ENCODE assay signal across 19 mouse cellular contexts in genomic region chr14:48154641-48155040, GRCm38 (mm10). TPM values are rescaled to one million over a fixed set of nuclear protein-coding genes. Genes with fewer than 3 reads are reported as not detected.
DNase-seq lines count a peak whose midpoint lies in the region; ATAC-seq lines count a peak whose summit lies in the region.
"Had no signal": no experiment of that assay in that cellular context is flagged by ENCODE, and none has a peak within 500 bp of the region (broad histone marks: within the 10 kb centered on the region; RNA-seq: fewer than 3 reads in every experiment).

No protein-coding gene starts in this region.

- peak; percentile 79; the same call in 1 of the 2 replicates for ATAC-seq in kidney, embryonic 16.5 days (ENCODE audit: low FRiP score, low TSS enrichment)
- ATAC-seq in stomach, embryonic 14.5 days (ENCODE audit: insufficient number of reproducible peaks, insufficient read depth, low FRiP score, low read depth): no peak
- no peak for ATAC-seq in stomach, embryonic 16.5 days (ENCODE audit: insufficient read depth, low FRiP score)
- ATAC-seq: activated CD4-positive, CD25-positive, alpha-beta regulatory T cell, adult 4 months; forebrain, embryonic 13.5 days; forebrain, postnatal 0 days; Patski had no signal

- no peaks in the 10 kb centered on the region for H3K27me3 ChIP-seq in kidney, embryonic 16.5 days (ENCODE audit: insufficient read depth, low read length)
- no peaks in the 10 kb centered on the region for H3K27me3 ChIP-seq in stomach, embryonic 14.5 days (ENCODE audit: control insufficient read depth, insufficient read depth, low read length)
- H3K27me3 ChIP-seq in stomach, embryonic 16.5 days (ENCODE audit: control insufficient read depth, insufficient read depth, low read length): no peaks in the 10 kb centered on the region
- H3K27me3 ChIP-seq: CH12.LX; forebrain, embryonic 13.5 days; hindbrain, embryonic 15.5 days; Patski had no signal

- no peak overlapping the region for H3K27ac ChIP-seq in kidney, embryonic 16.5 days (ENCODE audit: low read length)
- no peak overlapping the region; the same call in 1 of the 2 replicates for H3K27ac ChIP-seq in stomach, embryonic 14.5 days (ENCODE audit: low read length)
- H3K27ac ChIP-seq in stomach, embryonic 16.5 days (ENCODE audit: low read length): peak overlapping the region; percentile 2; the same call in 1 of the 2 replicates
- H3K27ac ChIP-seq: forebrain, embryonic 13.5 days; heart, embryonic 13.5 days; hindbrain, embryonic 15.5 days had no signal

- DNase-seq in heart, adult 11 months: peak; percentile 48
- DNase-seq in heart, adult 18-20 months: no peak
- DNase-seq in kidney, postnatal 10 days: no peak
- DNase-seq in layer of hippocampus, adult 11-12 months (ENCODE audit: low spot score): no peak
- DNase-seq: adrenal gland, postnatal 14 days; cerebellum, adult 11-12 months; cerebellum, adult 9-10 months; forebrain, postnatal 0 days; gastrocnemius, postnatal 36 days; heart, postnatal 36 days had no signal

- no peaks in the 10 kb centered on the region for H3K9me3 ChIP-seq in kidney, embryonic 16.5 days (ENCODE audit: low read length)
- H3K9me3 ChIP-seq in stomach, embryonic 14.5 days (ENCODE audit: control insufficient read depth, low read depth, low read length): no peaks in the 10 kb centered on the region
- H3K9me3 ChIP-seq in stomach, embryonic 16.5 days (replicated peaks; ENCODE audit: control insufficient read depth, low read length): no peaks in the 10 kb centered on the region
- H3K9me3 ChIP-seq: forebrain, embryonic 13.5 days; heart, embryonic 13.5 days; hindbrain, embryonic 15.5 days had no signal

- no peak overlapping the region for H3K4me2 ChIP-seq in kidney, embryonic 16.5 days (replicated peaks; ENCODE audit: low read depth, low read length)
- H3K4me2 ChIP-seq in stomach, embryonic 14.5 days (replicated peaks; ENCODE audit: low read depth, low read length): 0 out of 2 replicates have a peak overlapping the region, but pooled peaks have one; percentile 10
- peak overlapping the region; percentile 8; the same call in 1 of the 2 replicates for H3K4me2 ChIP-seq in stomach, embryonic 16.5 days (ENCODE audit: low read depth, low read length)
- H3K4me2 ChIP-seq: forebrain, embryonic 13.5 days; heart, embryonic 13.5 days; hindbrain, embryonic 15.5 days had no signal

- WGBS in kidney, embryonic 16.5 days: 31% methylated on average over 8 of the region's 8 CpGs
- WGBS in stomach, embryonic 14.5 days: 76% methylated on average over 8 of the region's 8 CpGs
- WGBS in stomach, embryonic 16.5 days: 73% methylated on average over 8 of the region's 8 CpGs

- no peak overlapping the region for H3K9ac ChIP-seq in kidney, embryonic 16.5 days (replicated peaks; ENCODE audit: low read length)
- no peak overlapping the region for H3K9ac ChIP-seq in stomach, embryonic 14.5 days (replicated peaks; ENCODE audit: low read depth, low read length)
- H3K9ac ChIP-seq in stomach, embryonic 16.5 days (ENCODE audit: low read length): no peak overlapping the region
- H3K9ac ChIP-seq: forebrain, embryonic 13.5 days; forebrain, postnatal 0 days; heart, embryonic 13.5 days; hindbrain, embryonic 15.5 days had no signal

- H3K36me3 ChIP-seq in kidney, embryonic 16.5 days (ENCODE audit: insufficient read depth, low read length): no peaks in the 10 kb centered on the region
- no peaks in the 10 kb centered on the region for H3K36me3 ChIP-seq in stomach, embryonic 14.5 days (ENCODE audit: control insufficient read depth, insufficient read depth, low read length)
- no peaks in the 10 kb centered on the region for H3K36me3 ChIP-seq in stomach, embryonic 16.5 days (ENCODE audit: control insufficient read depth, insufficient read depth, low read length)
- H3K36me3 ChIP-seq: heart, embryonic 13.5 days; hindbrain, embryonic 15.5 days had no signal

- H3K4me1 ChIP-seq in kidney, embryonic 16.5 days (ENCODE audit: insufficient read depth, low read length): no peaks in the 10 kb centered on the region; the same call in 1 of the 2 replicates
- peaks cover 21% of the 10 kb centered on the region for H3K4me1 ChIP-seq in stomach, embryonic 14.5 days (ENCODE audit: control insufficient read depth, insufficient read depth, low read length)
- H3K4me1 ChIP-seq in stomach, embryonic 16.5 days (ENCODE audit: control insufficient read depth, insufficient read depth, low read length): peaks cover 19% of the 10 kb centered on the region
- H3K4me1 ChIP-seq: forebrain, embryonic 13.5 days; heart, embryonic 13.5 days had no signal

- no peak overlapping the region for H3K4me3 ChIP-seq in kidney, embryonic 16.5 days (ENCODE audit: low read length)
- no peak overlapping the region for H3K4me3 ChIP-seq in stomach, embryonic 14.5 days (ENCODE audit: low read depth, low read length)
- no peak overlapping the region for H3K4me3 ChIP-seq in stomach, embryonic 16.5 days (replicated peaks; ENCODE audit: low read length)
- H3K4me3 ChIP-seq: forebrain, embryonic 13.5 days; heart, embryonic 13.5 days; hindbrain, embryonic 15.5 days had no signal

RNA-seq across cellular contexts. Expression of gene Peli2, which starts 34.0 kb away (rescaled TPM):
- total RNA-seq in heart, adult 18-20 months (2021): 10 to 100 TPM; 15.7 to 16.8 TPM
- 8.6 and 9.4 TPM in 2 replicates for polyA plus RNA-seq in kidney, embryonic 16.5 days (2015; fragmentation: Nextera tagmentation; extraction: Ambion mirVana)
- 10.2 and 11.2 TPM in 2 replicates for polyA plus RNA-seq in stomach, embryonic 14.5 days (2014; fragmentation: Nextera tagmentation; extraction: Ambion mirVana)
- polyA plus RNA-seq in stomach, embryonic 16.5 days (2015; fragmentation: Nextera tagmentation; extraction: Ambion mirVana): 6.3 TPM in 2 replicates
- total RNA-seq: CH12.LX had no signal
